Mouse (Mus musculus) kidney, adult 8-10 months (tissue): ENCODE measurements around the gene Tgm4.

Source experiments
- DNase-seq, 2 experiments: peaks; one replicate each; pipeline ENCODE4 v3.0.0; 2022

The Tgm4 gene

DNA sequence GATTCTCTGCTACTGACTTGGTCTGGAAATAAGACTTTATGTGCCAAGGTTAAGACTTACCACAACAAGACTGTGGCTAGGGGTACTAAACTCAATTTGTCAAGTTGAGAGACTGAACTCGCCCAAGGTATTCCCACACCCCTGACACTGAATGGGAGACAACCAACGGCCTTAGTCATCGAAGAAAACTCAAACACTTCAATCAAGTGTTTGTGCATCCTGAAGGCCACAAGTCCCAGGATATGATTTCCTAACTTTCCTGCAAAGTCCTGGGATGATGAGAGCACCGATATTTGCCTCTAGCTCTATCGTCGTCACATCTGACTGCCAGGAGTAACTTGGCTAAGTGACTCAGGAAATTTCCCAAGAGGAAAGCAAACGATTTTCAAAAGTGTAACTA is 74.7 kb downstream of the Tgm4 start:
- DNase-seq, result no peak

DNA sequence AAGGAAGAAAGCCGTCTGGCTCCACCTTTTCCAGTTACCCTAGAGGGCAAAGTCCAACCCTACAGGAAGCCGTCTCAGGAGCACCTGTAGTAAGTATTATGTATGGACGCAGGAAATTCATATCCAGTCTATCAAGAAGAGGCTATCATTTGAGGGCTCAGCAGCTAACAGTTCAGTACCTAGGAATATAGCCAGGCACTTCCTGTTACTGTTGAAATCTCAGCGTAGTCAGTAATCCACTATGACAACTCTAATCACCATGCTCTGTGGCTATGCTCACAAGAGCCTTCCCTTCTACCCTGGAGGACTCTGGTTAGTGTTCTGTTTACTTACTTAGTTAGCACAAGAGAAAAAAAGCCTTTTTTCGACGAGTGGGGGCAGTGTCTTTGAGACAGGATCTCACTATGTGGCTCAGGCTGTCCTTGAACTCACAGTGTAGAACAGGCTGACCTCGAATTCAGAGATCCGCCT is 77.3 kb downstream of the Tgm4 start:
- no peak for DNase-seq

DNA sequence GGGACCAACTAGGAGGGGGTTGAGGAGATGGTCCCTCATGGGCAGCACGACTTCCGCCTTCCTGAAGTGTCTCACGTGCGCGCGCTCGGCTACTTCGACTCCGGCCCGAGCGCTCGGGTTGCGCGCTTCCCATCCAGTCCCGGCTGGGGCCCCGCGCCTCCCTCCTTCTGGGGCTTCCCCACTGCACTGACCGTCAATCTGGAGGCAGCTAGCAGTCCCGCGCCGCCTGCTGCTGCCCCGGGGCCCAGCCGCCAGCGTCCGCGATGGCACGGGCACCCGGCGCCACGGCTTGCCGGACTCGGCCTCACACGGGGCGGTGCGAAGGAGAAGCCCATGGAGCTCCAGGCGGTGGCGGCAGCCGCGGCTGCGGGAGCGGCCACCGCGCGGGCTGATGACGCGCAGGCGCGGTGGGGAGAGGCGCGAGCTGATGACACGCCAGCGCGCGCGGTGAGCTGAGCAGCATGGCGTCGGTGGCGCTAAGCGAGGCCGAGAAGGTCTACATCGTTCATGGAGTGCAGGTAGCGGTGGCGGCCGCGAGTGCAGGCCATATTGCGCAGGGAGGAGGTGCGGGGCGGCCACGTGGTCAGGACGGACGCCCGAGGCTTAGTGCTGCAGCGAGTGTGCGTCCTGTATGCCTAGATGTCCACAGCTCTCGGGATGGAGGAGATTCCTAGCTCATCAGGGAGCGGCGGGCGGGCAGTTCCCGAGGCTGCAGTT is 78.4 kb downstream of the Tgm4 start, which contains the start of the genes Zdhhc3 and Exosc7:
Zdhhc3 (minus strand) TSS at position 401 of the 717 bp plus-strand sequence.
Exosc7 (plus strand) TSS at position 411 of the 717 bp plus-strand sequence.
- DNase-seq, result peak; percentile 70 to 79

DNA sequence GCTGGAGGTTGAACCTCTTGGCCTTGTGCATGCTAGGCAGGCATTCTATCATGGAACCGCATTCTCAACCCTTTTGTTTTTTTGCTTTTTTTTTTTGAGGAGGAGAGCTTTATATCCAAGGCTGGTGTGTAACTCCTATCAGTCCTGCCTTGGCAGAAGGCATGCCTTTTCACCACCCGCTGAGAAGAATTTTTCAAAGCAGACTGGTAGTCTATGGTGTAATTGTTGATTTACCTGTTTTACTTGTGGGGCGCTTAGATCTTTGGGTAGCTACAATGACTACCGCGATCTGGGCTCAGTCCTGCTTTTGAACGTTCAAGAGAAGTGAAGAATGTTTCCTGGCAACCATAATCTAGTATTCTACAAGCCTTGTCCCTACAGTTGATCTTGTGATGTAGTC is 79.4 kb downstream of the Tgm4 start:
- no peak for DNase-seq

DNA sequence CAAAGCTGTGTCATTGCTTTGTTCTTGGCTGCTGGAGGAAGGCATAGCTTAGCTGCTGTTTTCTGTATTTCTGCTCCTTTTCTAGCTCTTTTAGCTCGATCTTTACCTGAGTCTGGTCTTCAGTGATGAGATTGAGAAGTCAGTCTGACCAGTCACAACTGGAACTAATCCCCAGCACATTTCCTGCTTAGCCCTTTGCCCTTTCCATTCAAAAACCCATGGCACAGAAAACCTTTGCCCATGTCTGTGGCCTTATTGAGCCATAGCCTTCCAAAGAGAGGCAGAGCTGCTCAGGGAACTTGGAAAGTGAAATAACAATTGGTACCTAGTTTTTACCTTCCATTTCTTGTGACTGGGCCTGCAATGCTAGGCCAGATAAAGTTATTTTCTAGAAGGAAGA is 81.0 kb downstream of the Tgm4 start:
- no peak for DNase-seq
